Mouse (Mus musculus) lung, postnatal 0 days (tissue): ENCODE results near the gene Fam187a.

Experiments
- CTCF ChIP-seq: IDR thresholded peaks from 2 replicates; pipeline ENCODE4 v1.5.1; 2016; ENCODE audit warnings: antibody characterized with exemption, mild to moderate bottlenecking
- EP300 ChIP-seq: IDR thresholded peaks from 2 replicates; pipeline ENCODE4 v1.6.1; 2016; ENCODE audit warnings: antibody characterized with exemption, mild to moderate bottlenecking, control low read depth

DNA sequence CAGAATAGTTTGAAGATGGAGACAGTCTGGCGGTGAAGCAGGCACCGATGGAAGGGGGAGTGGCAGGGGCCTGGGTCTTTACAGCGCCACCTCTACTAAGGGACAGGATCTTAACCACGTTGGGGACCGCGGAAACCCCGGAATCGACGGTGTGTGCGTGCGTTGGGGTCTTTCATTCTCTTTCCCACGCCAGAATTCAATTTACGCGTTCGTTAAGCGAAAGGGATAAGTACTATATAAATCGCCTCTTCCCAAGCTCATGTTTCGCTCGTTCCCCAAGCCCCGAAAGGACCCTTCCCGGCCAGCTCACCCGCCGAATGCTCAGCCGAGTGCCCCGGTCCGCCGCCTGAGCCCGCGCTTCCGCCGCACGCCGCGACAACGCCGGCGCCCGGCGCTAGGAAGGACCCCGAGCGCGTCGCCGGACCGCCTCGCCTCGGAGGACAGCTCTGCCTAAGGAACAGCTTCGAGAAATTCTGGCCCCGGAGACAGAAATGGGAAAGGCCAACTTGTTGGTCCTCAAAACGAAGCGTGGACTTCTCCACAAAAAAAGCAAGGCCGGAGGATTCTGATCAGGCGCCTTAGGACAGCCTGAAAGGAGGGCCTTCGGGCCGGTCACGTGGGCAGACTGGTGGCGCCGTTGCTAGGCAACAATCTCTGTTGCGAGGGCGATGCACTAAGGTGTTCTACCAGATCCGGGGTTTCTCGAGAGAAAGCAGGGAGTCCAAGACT lies 4.2 kb upstream of the Fam187a start, which contains the start of the genes Eftud2 and Ccdc103:
- no peak for TF ChIP-seq CTCF
- TF ChIP-seq EP300 = peak; percentile 90
